Mouse (Mus musculus): Measurements from ENCODE around the gene Gak. TPM values are rescaled to one million over a fixed set of nuclear protein-coding genes. Genes with fewer than 3 reads are reported as not detected.

Gak gene
- polyA plus RNA-seq (2014; fragmentation: Illumina TruSeq; extraction: RNeasy Lipid Tissue Mini Kit (QIAGEN cat#74804); ENCODE audit: low read depth, low replicate concordance): 47.3 TPM

DNA sequence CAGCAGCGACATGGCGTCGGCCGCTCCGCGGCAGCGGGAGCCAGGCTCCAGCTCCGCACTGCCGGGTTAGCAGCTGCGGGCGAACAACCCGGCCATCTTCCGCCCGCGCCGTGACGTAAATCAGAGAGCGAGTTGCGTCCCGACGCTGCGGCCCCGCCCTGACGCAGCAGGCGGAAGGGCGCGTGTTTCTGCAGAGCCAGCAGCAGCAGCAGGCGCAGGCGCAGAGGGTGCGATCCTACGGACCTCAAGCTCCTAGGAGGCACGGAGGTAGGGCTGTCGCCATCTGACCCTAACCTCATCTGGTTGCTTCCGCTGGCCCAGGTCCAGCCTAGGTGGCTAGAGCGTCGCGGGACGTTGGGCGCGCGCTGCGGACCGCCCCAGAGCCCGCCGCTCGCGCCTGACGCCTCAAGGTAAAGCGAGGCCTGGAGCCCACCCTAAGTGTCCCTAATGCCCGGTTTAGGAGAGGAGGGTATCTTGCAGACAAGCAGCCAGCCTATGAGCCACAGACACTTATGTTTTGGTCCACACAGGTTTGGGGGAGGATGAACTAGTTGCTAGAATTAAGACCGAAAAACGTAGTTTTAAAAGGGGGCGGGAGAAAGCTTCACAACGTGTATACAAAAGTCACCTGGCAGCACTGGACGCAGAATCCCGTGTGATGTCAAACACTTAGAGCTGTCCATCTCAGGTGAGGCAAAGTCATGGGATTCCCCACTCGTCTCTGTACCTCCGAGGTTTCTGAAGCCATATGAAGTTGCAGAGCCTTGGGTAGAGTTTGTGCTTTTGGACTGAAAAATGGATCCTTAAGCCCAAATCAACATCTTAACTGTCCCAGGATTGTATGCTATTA, at the start of gene Gak, which contains the start of gene Tmem175:
Gene Gak (minus strand): TSS at position 122 of the 850 bp plus-strand sequence.
Gene Tmem175 (plus strand): TSS at position 137 of the 850 bp plus-strand sequence.

DNA sequence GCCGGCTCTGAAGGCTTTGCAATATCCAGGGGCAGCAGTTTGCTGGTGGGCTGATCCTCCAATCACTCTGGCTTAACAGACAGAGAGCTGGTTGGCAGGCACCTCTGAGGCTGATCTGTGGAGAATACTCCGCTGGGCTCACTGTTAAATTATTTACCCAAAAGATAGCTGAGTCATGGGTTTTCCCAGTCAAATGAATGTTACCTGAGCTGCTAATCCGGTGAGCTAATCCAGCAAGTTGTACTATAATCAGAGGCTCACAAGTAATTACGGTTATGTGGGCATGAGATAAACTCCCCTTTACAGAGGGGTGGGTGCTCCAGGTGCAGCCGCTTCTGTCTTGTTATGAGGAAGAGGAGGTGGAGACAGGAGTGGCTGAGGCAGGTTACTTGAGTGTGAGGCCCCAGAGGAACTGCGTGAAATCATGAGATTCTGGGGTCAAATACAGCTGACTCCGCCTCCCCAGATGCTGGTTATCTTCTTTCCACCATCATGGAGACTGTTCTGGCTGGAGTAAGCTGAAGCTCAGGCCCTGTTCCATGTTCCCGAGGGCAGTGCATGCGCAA, 45.8 kb upstream of the Gak start, which contains the start of gene Slc26a1:
Gene Slc26a1 (minus strand): TSS at position 319 of the 566 bp plus-strand sequence.

DNA sequence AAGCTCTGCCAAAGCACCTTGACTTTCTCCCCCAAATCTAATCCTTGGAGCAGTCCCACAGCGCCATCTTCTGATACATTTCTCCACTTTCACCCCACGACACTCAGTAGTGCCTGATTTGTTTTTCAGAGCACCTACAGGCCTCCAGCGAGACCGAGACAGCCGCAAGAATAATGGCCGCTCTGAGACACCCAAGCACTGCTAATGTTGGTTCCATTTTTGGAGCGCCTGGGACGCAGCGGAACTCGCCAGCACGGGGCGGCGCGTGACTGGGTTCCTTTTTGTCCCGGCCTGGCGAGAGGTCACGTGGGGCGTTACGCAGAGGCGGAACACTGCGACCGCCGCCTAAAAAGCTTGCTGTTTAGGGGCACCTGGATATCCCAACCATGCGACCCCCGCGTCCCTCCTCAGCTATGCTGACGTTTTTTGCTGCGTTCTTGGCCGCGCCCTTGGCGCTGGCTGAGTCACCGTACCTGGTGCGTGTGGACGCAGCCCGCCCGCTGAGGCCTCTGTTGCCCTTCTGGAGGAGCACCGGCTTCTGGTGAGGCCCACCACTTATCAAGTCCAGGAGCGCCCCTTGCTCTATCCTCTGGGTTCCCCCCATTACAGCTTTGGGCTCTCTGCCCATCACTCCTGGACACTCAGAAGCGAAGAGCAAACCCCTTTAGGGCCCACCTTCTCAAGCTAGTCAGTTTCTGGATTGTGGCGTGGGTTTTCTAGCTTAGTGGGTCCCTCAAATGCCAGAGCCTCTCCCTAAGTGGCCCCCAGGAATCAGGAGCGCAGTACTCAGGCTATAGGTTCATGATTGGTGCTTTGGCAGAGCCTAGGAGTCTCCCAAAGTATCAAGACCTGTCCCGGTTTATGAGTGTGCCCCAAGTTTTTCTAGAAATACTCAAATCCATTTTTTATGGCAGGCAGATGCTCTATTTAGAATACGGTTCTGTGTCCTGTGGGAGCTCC, 39.7 kb upstream of the Gak start, which contains the start of gene Dgkq:
Gene Dgkq (minus strand): TSS at position 696 of the 960 bp plus-strand sequence.

DNA sequence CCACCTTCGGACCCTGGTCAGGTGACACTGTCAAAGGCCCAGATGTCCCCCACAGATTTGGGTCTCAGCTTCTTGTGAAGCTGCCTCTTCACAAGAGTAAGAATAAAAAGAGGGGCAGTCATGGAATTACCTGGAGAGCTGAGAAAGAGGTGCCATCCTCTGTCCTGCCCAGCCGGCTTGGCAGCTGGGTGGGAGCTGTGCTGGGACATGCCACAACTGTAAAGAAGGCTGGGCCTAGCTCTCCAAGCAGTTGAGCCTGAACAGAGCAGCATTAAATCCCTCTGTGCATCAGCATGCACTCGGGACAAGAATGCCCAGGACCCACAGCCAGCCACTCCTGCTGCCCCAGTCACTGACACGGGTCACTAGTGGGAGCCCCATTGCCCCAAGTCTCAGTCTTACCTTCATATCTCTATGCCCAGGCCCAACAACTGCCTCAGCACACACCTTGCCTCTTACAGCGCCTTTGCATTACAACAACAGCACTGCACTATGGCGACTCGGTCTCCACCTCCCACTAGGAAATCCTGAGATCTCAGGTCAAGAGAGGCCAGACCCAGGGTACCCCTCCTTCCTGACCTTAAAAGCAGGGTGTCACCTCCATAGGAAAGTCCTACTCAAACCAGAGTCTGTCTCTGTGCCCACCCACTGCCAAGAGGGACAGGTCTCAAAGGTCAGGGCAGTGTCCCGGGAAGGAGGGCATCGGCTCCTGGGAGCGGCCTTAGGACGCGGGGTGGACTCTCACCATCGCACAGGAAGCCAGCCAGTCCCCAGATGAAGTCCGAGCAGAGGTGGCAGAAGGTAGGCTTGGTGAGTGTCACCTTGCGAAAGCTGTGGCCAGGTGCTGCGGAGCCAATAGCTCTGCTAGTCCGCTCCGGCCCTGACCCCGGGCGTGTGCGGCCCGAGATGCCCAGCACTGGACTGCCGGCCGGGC, 30.4 kb upstream of the Gak start, which contains the start of gene Idua:
Gene Idua (plus strand): TSS at position 634 of the 934 bp plus-strand sequence.

DNA sequence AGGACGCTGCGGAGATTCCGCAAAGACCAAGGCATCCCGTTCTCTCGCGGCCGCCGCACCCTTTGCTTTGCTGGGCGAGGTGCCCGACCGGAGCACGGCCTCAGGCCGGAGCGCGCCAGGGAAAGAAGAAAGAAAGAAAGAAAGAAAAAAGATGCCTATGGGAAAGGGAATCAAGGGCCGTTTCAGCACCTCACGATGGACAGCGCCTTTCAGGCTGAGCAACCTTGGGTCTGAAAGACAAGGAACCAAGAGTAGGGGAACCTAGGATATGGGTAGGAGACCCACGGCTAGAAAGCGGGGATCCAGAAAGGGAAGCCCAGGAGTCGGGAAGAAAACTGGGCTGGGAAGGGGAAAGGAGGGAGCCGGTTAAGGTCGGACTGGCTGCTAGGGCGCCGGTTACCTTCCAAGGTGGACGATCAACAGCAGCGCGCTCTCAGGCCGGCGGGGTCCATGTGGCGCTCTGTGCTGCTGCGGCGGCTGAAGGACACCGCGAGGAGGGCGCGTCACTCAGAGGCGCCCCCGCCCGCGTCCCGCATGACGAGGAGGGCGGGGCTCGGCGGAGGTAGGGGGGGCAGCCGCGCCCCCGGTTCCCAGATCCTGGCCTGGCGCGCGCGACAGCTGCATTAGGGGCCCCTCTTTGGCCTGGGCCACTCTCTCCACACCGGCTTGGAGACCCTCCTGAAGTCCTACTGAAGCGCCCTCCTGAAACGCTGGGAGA, 79.9 kb downstream of the Gak start, which contains the start of gene Cplx1:
Gene Cplx1 (minus strand): TSS at position 536 of the 718 bp plus-strand sequence.

Other genes with a start within 250 kb of the Gak start
- gene Pde6b, start 241.4 kb downstream of the Gak start, polyA plus RNA-seq (2014; fragmentation: Illumina TruSeq; extraction: RNeasy Lipid Tissue Mini Kit (QIAGEN cat#74804); ENCODE audit: low read depth, low replicate concordance): not detected
- gene Atp5k, start 195.3 kb downstream of the Gak start, polyA plus RNA-seq (2014; fragmentation: Illumina TruSeq; extraction: RNeasy Lipid Tissue Mini Kit (QIAGEN cat#74804); ENCODE audit: low read depth, low replicate concordance): 50.9 TPM
- gene Mfsd7a, start 180.9 kb downstream of the Gak start, polyA plus RNA-seq (2014; fragmentation: Illumina TruSeq; extraction: RNeasy Lipid Tissue Mini Kit (QIAGEN cat#74804); ENCODE audit: low read depth, low replicate concordance): 0.23 TPM
- gene Pcgf3, start 168.5 kb downstream of the Gak start, polyA plus RNA-seq (2014; fragmentation: Illumina TruSeq; extraction: RNeasy Lipid Tissue Mini Kit (QIAGEN cat#74804); ENCODE audit: low read depth, low replicate concordance): 33.5 TPM
- 0.87 TPM for gene Cplx1, start 79.7 kb downstream of the Gak start, polyA plus RNA-seq (2014; fragmentation: Illumina TruSeq; extraction: RNeasy Lipid Tissue Mini Kit (QIAGEN cat#74804); ENCODE audit: low read depth, low replicate concordance)
- 21.5 TPM for gene Tmem175, start within 50 bp of the Gak start, polyA plus RNA-seq (2014; fragmentation: Illumina TruSeq; extraction: RNeasy Lipid Tissue Mini Kit (QIAGEN cat#74804); ENCODE audit: low read depth, low replicate concordance)
- gene Idua, start 30.6 kb upstream of the Gak start, polyA plus RNA-seq (2014; fragmentation: Illumina TruSeq; extraction: RNeasy Lipid Tissue Mini Kit (QIAGEN cat#74804); ENCODE audit: low read depth, low replicate concordance): 8.7 TPM
- 6.5 TPM for gene Dgkq, start 39.9 kb upstream of the Gak start, polyA plus RNA-seq (2014; fragmentation: Illumina TruSeq; extraction: RNeasy Lipid Tissue Mini Kit (QIAGEN cat#74804); ENCODE audit: low read depth, low replicate concordance)
- gene Slc26a1, start 45.8 kb upstream of the Gak start, polyA plus RNA-seq (2014; fragmentation: Illumina TruSeq; extraction: RNeasy Lipid Tissue Mini Kit (QIAGEN cat#74804); ENCODE audit: low read depth, low replicate concordance): not detected
- gene Fgfrl1, start 62.6 kb upstream of the Gak start, polyA plus RNA-seq (2014; fragmentation: Illumina TruSeq; extraction: RNeasy Lipid Tissue Mini Kit (QIAGEN cat#74804); ENCODE audit: low read depth, low replicate concordance): 3.1 TPM
- gene Rnf212, start 145.2 kb upstream of the Gak start, polyA plus RNA-seq (2014; fragmentation: Illumina TruSeq; extraction: RNeasy Lipid Tissue Mini Kit (QIAGEN cat#74804); ENCODE audit: low read depth, low replicate concordance): not detected
- gene Tmed11, start 165.6 kb upstream of the Gak start, polyA plus RNA-seq (2014; fragmentation: Illumina TruSeq; extraction: RNeasy Lipid Tissue Mini Kit (QIAGEN cat#74804); ENCODE audit: low read depth, low replicate concordance): not detected
- gene Vmn2r8, start 179.1 kb upstream of the Gak start, polyA plus RNA-seq (2014; fragmentation: Illumina TruSeq; extraction: RNeasy Lipid Tissue Mini Kit (QIAGEN cat#74804); ENCODE audit: low read depth, low replicate concordance): not detected
- not detected for gene Vmn2r9, start 222.8 kb upstream of the Gak start, polyA plus RNA-seq (2014; fragmentation: Illumina TruSeq; extraction: RNeasy Lipid Tissue Mini Kit (QIAGEN cat#74804); ENCODE audit: low read depth, low replicate concordance)